Mouse (Mus musculus): ENCODE data around the gene Hjurp.

Gene Hjurp

GRCm38 (mm10) chr1:88261706-88262105 is 15.7 kb downstream of the Hjurp start:
- no peak for DNase-seq (ENCODE audit: low spot score in 2 of 2)

GRCm38 (mm10) chr1:88260604-88261377 is 16.6 kb downstream of the Hjurp start:
- DNase-seq (ENCODE audit: low spot score in 2 of 2): no peak

- DNase-seq (ENCODE audit: low spot score in 2 of 2): no peak
These were observed 17.3 kb downstream of the Hjurp start for GRCm38 (mm10) chr1:88260114-88260513.

GRCm38 (mm10) chr1:88259643-88260024 is 17.8 kb downstream of the Hjurp start:
- DNase-seq (ENCODE audit: low spot score in 2 of 2): no peak

GRCm38 (mm10) chr1:88258881-88259642 is 18.4 kb downstream of the Hjurp start:
- DNase-seq (ENCODE audit: low spot score in 2 of 2): no peak

GRCm38 (mm10) chr1:88258361-88258760 is 19.1 kb downstream of the Hjurp start:
- DNase-seq (ENCODE audit: low spot score in 2 of 2): no peak

GRCm38 (mm10) chr1:88257681-88258080 is 19.8 kb downstream of the Hjurp start:
- no peak for DNase-seq (ENCODE audit: low spot score in 2 of 2)

GRCm38 (mm10) chr1:88256886-88257663 is 20.4 kb downstream of the Hjurp start:
- DNase-seq (ENCODE audit: low spot score in 2 of 2): no peak

GRCm38 (mm10) chr1:88255989-88256754 is 21.3 kb downstream of the Hjurp start:
- DNase-seq (ENCODE audit: low spot score in 2 of 2): no peak

GRCm38 (mm10) chr1:88255466-88255857 is 22.0 kb downstream of the Hjurp start:
- no peak for DNase-seq (ENCODE audit: low spot score in 2 of 2)

- no peak for DNase-seq (ENCODE audit: low spot score in 2 of 2)
These were observed 22.5 kb downstream of the Hjurp start for GRCm38 (mm10) chr1:88254793-88255465.

GRCm38 (mm10) chr1:88253540-88253939 is 23.9 kb downstream of the Hjurp start:
- DNase-seq (ENCODE audit: low spot score in 2 of 2): no peak

- DNase-seq (ENCODE audit: low spot score in 2 of 2): no peak
These were observed 24.3 kb downstream of the Hjurp start for GRCm38 (mm10) chr1:88253106-88253505.

GRCm38 (mm10) chr1:88250023-88250422 is 27.4 kb downstream of the Hjurp start:
- DNase-seq (ENCODE audit: low spot score in 2 of 2): no peak

GRCm38 (mm10) chr1:88249596-88249995 is 27.8 kb downstream of the Hjurp start:
- no peak for DNase-seq (ENCODE audit: low spot score in 2 of 2)

GRCm38 (mm10) chr1:88248658-88249057 is 28.8 kb downstream of the Hjurp start:
- no peak for DNase-seq (ENCODE audit: low spot score in 2 of 2)

- no peak for DNase-seq (ENCODE audit: low spot score in 2 of 2)
These were observed 29.8 kb downstream of the Hjurp start for GRCm38 (mm10) chr1:88247660-88248059.

- DNase-seq (ENCODE audit: low spot score in 2 of 2): no peak
These were observed 31.0 kb downstream of the Hjurp start for GRCm38 (mm10) chr1:88246386-88246785.

- DNase-seq (ENCODE audit: low spot score in 2 of 2): no peak
These were observed 31.6 kb downstream of the Hjurp start for GRCm38 (mm10) chr1:88245881-88246280.

- no peak for DNase-seq (ENCODE audit: low spot score in 2 of 2)
These were observed 33.6 kb downstream of the Hjurp start for GRCm38 (mm10) chr1:88243861-88244260.

- no peak for DNase-seq (ENCODE audit: low spot score in 2 of 2)
These were observed 36.9 kb downstream of the Hjurp start for GRCm38 (mm10) chr1:88240579-88240978.
